8 mouse cellular contexts compared by ENCODE assay signal in genomic region chr3:108081681-108082080, GRCm38 (mm10). TPM values are rescaled to one million over a fixed set of nuclear protein-coding genes. Genes with fewer than 3 reads are reported as not detected.
DNase-seq lines count a peak whose midpoint lies in the region; ATAC-seq lines count a peak whose summit lies in the region.
"Had no signal": no experiment of that assay in that cellular context is flagged by ENCODE, and none has a peak within 500 bp of the region (broad histone marks: within the 10 kb centered on the region; RNA-seq: fewer than 3 reads in every experiment).

No protein-coding gene starts in this region.

- H3K4me3 ChIP-seq in heart, embryonic 16.5 days (ENCODE audit: low read length): no peak overlapping the region
- H3K4me3 ChIP-seq in embryonic facial prominence, embryonic 10.5 days: no peak overlapping the region; the same call in 1 of the 2 replicates
- H3K4me3 ChIP-seq in hindbrain, embryonic 16.5 days (ENCODE audit: low read length): no peak overlapping the region; the same call in 1 of the 2 replicates
- H3K4me3 ChIP-seq in midbrain, embryonic 15.5 days: no peak overlapping the region

- DNase-seq in heart, adult 11 months: no peak
- DNase-seq in embryonic facial prominence, embryonic 10.5 days (ENCODE audit: low spot score): no peak
- DNase-seq in thymus, postnatal 25 days: no peak
- DNase-seq in right cerebral cortex, postnatal 14 days: no peak
- DNase-seq: thymus, postnatal 14 days had no signal

- 40% methylated on average over 4 of the region's 4 CpGs for WGBS in heart, embryonic 16.5 days
- WGBS in embryonic facial prominence, embryonic 10.5 days: 65% methylated on average over 4 of the region's 4 CpGs
- 56% methylated on average over 4 of the region's 4 CpGs for WGBS in hindbrain, embryonic 16.5 days
- WGBS in midbrain, embryonic 15.5 days: 51% methylated on average over 4 of the region's 4 CpGs

- no peak for ATAC-seq in heart, embryonic 16.5 days (replicated peaks; ENCODE audit: extremely low read depth, insufficient read depth, low FRiP score)
- no peak for ATAC-seq in hindbrain, embryonic 16.5 days
- ATAC-seq in midbrain, embryonic 15.5 days (replicated peaks): no peak

- no peaks in the 10 kb centered on the region for H3K9me3 ChIP-seq in heart, embryonic 16.5 days (replicated peaks; ENCODE audit: control insufficient read depth, low read length)
- no peaks in the 10 kb centered on the region for H3K9me3 ChIP-seq in embryonic facial prominence, embryonic 10.5 days
- no peaks in the 10 kb centered on the region for H3K9me3 ChIP-seq in hindbrain, embryonic 16.5 days (ENCODE audit: control insufficient read depth, low read length)
- no peaks in the 10 kb centered on the region for H3K9me3 ChIP-seq in midbrain, embryonic 15.5 days

- H3K27me3 ChIP-seq in heart, embryonic 16.5 days (ENCODE audit: control insufficient read depth, insufficient read depth, low read length): no peaks in the 10 kb centered on the region
- no peaks in the 10 kb centered on the region for H3K27me3 ChIP-seq in embryonic facial prominence, embryonic 10.5 days (replicated peaks; ENCODE audit: low read depth, poor library complexity, severe bottlenecking)
- no peaks in the 10 kb centered on the region for H3K27me3 ChIP-seq in hindbrain, embryonic 16.5 days (replicated peaks; ENCODE audit: control insufficient read depth, insufficient read depth, low read length)
- H3K27me3 ChIP-seq in midbrain, embryonic 15.5 days (replicated peaks): no peaks in the 10 kb centered on the region

- no peak overlapping the region for H3K9ac ChIP-seq in heart, embryonic 16.5 days (ENCODE audit: low read length)
- no peak overlapping the region; the same call in 1 of the 2 replicates for H3K9ac ChIP-seq in hindbrain, embryonic 16.5 days (ENCODE audit: low read depth, low read length)
- no peak overlapping the region; the same call in 1 of the 2 replicates for H3K9ac ChIP-seq in midbrain, embryonic 15.5 days

- H3K4me2 ChIP-seq in heart, embryonic 16.5 days (ENCODE audit: low read depth, low read length): peak overlapping the region; percentile 31; the same call in 1 of the 2 replicates
- peak overlapping the region; percentile 5; the same call in 1 of the 2 replicates for H3K4me2 ChIP-seq in hindbrain, embryonic 16.5 days (ENCODE audit: low read length)
- peak overlapping the region; percentile 12 for H3K4me2 ChIP-seq in midbrain, embryonic 15.5 days

- H3K36me3 ChIP-seq in heart, embryonic 16.5 days (ENCODE audit: control insufficient read depth, insufficient read depth): peaks cover 22% of the 10 kb centered on the region
- H3K36me3 ChIP-seq in embryonic facial prominence, embryonic 10.5 days (replicated peaks): peaks cover 43% of the 10 kb centered on the region
- peaks cover 12% of the 10 kb centered on the region for H3K36me3 ChIP-seq in hindbrain, embryonic 16.5 days (ENCODE audit: control insufficient read depth, insufficient read depth, low read length)
- peaks cover 15% of the 10 kb centered on the region; the same call in 1 of the 2 replicates for H3K36me3 ChIP-seq in midbrain, embryonic 15.5 days (replicated peaks)

- peaks cover 41% of the 10 kb centered on the region for H3K4me1 ChIP-seq in heart, embryonic 16.5 days (ENCODE audit: control insufficient read depth, insufficient read depth, low read length)
- peaks cover 57% of the 10 kb centered on the region for H3K4me1 ChIP-seq in embryonic facial prominence, embryonic 10.5 days
- peaks cover 31% of the 10 kb centered on the region for H3K4me1 ChIP-seq in hindbrain, embryonic 16.5 days (ENCODE audit: control insufficient read depth, insufficient read depth, low read depth, low read length)
- H3K4me1 ChIP-seq in midbrain, embryonic 15.5 days: peaks cover 50% of the 10 kb centered on the region

- peak overlapping the region; percentile 39; the same call in 1 of the 2 replicates for H3K27ac ChIP-seq in heart, embryonic 16.5 days (ENCODE audit: low read length)
- peak overlapping the region; percentile 76; the same call in 1 of the 2 replicates for H3K27ac ChIP-seq in embryonic facial prominence, embryonic 10.5 days (replicated peaks)
- H3K27ac ChIP-seq in hindbrain, embryonic 16.5 days (ENCODE audit: low read depth, low read length): peak overlapping the region; percentile 17; the same call in 1 of the 2 replicates
- 0 out of 2 replicates have a peak overlapping the region, but pooled peaks have one; percentile 13 for H3K27ac ChIP-seq in midbrain, embryonic 15.5 days

RNA-seq across cellular contexts. Expression of gene Ampd2, which starts 4.8 kb away (rescaled TPM):
- 27.1 and 29.2 TPM in 2 replicates for polyA plus RNA-seq in heart, embryonic 16.5 days (2015; fragmentation: Nextera tagmentation; extraction: Ambion mirVana)
- 69.4 and 70.6 TPM in 2 replicates for polyA plus RNA-seq in embryonic facial prominence, embryonic 10.5 days (2016; fragmentation: Nextera tagmentation; extraction: Ambion mirVana)
- 63.6 and 68.0 TPM in 2 replicates for polyA plus RNA-seq in hindbrain, embryonic 16.5 days (2015; fragmentation: Nextera tagmentation; extraction: Ambion mirVana)
- polyA plus RNA-seq in midbrain, embryonic 15.5 days (2015; fragmentation: Nextera tagmentation; extraction: Ambion mirVana): 67.9 and 76.2 TPM in 2 replicates

RNA-seq across cellular contexts. Expression of gene Gnat2, which starts 10.9 kb away (rescaled TPM):
- 0.71 and 0.79 TPM in 2 replicates for polyA plus RNA-seq in heart, embryonic 16.5 days (2015; fragmentation: Nextera tagmentation; extraction: Ambion mirVana)
- 0.90 and 1.3 TPM in 2 replicates for polyA plus RNA-seq in embryonic facial prominence, embryonic 10.5 days (2016; fragmentation: Nextera tagmentation; extraction: Ambion mirVana)
- polyA plus RNA-seq in hindbrain, embryonic 16.5 days (2015; fragmentation: Nextera tagmentation; extraction: Ambion mirVana): 0.22 and 0.28 TPM in 2 replicates
- 0.28 and 0.38 TPM in 2 replicates for polyA plus RNA-seq in midbrain, embryonic 15.5 days (2015; fragmentation: Nextera tagmentation; extraction: Ambion mirVana)

RNA-seq across cellular contexts. Expression of gene Gstm4, which starts 37.0 kb away (rescaled TPM):
- polyA plus RNA-seq in heart, embryonic 16.5 days (2015; fragmentation: Nextera tagmentation; extraction: Ambion mirVana): 16.6 and 17.6 TPM in 2 replicates
- 12.9 and 13.2 TPM in 2 replicates for polyA plus RNA-seq in embryonic facial prominence, embryonic 10.5 days (2016; fragmentation: Nextera tagmentation; extraction: Ambion mirVana)
- polyA plus RNA-seq in hindbrain, embryonic 16.5 days (2015; fragmentation: Nextera tagmentation; extraction: Ambion mirVana): 20.1 and 22.9 TPM in 2 replicates
- polyA plus RNA-seq in midbrain, embryonic 15.5 days (2015; fragmentation: Nextera tagmentation; extraction: Ambion mirVana): 18.3 and 19.8 TPM in 2 replicates

Comparison
In these comparisons a context has a peak if more than half of its experiments do, and no peak if none do; other contexts are left out.
1. H3K27ac ChIP-seq: peak in every context shown above with its lines; median percentile 76 in embryonic facial prominence, embryonic 10.5 days; 39 in heart, embryonic 16.5 days; 17 in hindbrain, embryonic 16.5 days; 13 in midbrain, embryonic 15.5 days.